8 mouse cellular contexts compared by ENCODE assay signal in the genomic region with DNA sequence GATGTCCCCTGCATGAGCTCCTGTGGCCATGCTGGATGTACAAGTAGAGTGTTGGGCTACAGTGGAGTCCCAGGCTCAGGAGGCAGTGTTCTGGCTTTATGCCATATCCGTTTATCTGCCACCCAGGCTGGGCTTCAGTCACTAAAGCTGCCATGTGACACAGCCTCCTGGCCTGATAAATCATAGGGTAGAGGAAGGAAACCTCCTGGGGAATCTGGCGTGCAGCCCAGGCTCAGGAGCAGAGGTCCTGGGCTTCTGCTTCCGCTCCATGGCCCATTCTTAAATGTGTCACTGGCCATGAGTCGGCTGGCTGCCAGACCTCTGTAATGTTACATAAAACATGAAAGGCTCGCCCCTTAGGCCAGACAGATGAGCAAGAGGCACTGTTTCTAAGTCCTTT. TPM values are rescaled to one million over a fixed set of nuclear protein-coding genes. Genes with fewer than 3 reads are reported as not detected.
DNase-seq lines count a peak whose midpoint lies in the region; ATAC-seq and TF ChIP-seq lines count a peak whose summit lies in the region.

No protein-coding gene starts in this region.

- H3K9ac ChIP-seq in limb, embryonic 15.5 days: no peak overlapping the region

- peak overlapping the region; percentile 67 for H3K27ac ChIP-seq in limb, embryonic 15.5 days
- peak overlapping the region; percentile 49 for H3K27ac ChIP-seq in olfactory bulb, adult 2 months (ENCODE audit: insufficient read depth, low read depth, low read length)

- 27% methylated on average over 5 of the region's 5 CpGs for WGBS in limb, embryonic 15.5 days
- WGBS in olfactory bulb, adult 2 months: 27% methylated on average over 5 of the region's 5 CpGs

- DNase-seq in embryo, embryonic 11 days: peak; percentile 13
- DNase-seq in embryo, embryonic 10 days (ENCODE audit: low spot score): no peak
- peak; percentile 90 for DNase-seq in cerebellum, adult 11 months
- DNase-seq in gastrocnemius, postnatal 4 days (ENCODE audit: low spot score in 2 of 2): peak; percentile 48 to 86
- DNase-seq in kidney, adult 11 months: peak; percentile 98
- peak; percentile 49 for DNase-seq in urinary bladder, adult 2 months (ENCODE audit: low spot score)

- no peak overlapping the region for H3K4me2 ChIP-seq in limb, embryonic 15.5 days

- no peaks in the 10 kb centered on the region for H3K27me3 ChIP-seq in limb, embryonic 15.5 days

- no peak for TF ChIP-seq CTCF in olfactory bulb, adult 2 months (IDR thresholded peaks at IDR 0.05; ENCODE audit: insufficient read depth, low read depth, low read length)

- no peak overlapping the region for H3K4me3 ChIP-seq in limb, embryonic 15.5 days
- H3K4me3 ChIP-seq in olfactory bulb, adult 2 months (ENCODE audit: insufficient read depth, low read depth, low read length): no peak overlapping the region

- no peaks in the 10 kb centered on the region for H3K36me3 ChIP-seq in limb, embryonic 15.5 days

- no peaks in the 10 kb centered on the region for H3K9me3 ChIP-seq in limb, embryonic 15.5 days

- peaks cover 37% of the 10 kb centered on the region for H3K4me1 ChIP-seq in limb, embryonic 15.5 days
- H3K4me1 ChIP-seq in olfactory bulb, adult 2 months (ENCODE audit: control insufficient read depth, insufficient read depth, low read length): peaks cover 28% of the 10 kb centered on the region

- TF ChIP-seq POLR2A in olfactory bulb, adult 2 months (IDR thresholded peaks at IDR 0.05; ENCODE audit: insufficient read depth, low read depth, low read length): no peak

- ATAC-seq in limb, embryonic 15.5 days (ENCODE audit: insufficient number of reproducible peaks, low FRiP score, low TSS enrichment, low read depth): 0 out of 2 replicates have a peak, but pooled peaks have one; percentile 33

RNA-seq across cellular contexts. Expression of a gene that starts 31.3 kb away (rescaled TPM):
- total RNA-seq in gastrocnemius, postnatal 4 days (2021): under 1 TPM in 1 of 2 experiments, not detected in 1; 0.26 TPM
- not detected in 2 replicates for polyA plus RNA-seq in limb, embryonic 15.5 days (2015; fragmentation: Nextera tagmentation; extraction: Ambion mirVana)
- polyA plus RNA-seq in olfactory bulb, adult 2 months (2012; ENCODE audit: insufficient read depth, insufficient read length, low replicate concordance, missing spikeins): not detected in 2 replicates
- polyA plus RNA-seq in urinary bladder, adult 2 months (2012; rRNA removed): 0.04 and 0.07 TPM in 2 replicates

RNA-seq across cellular contexts. Expression of a gene that starts 36.7 kb away (rescaled TPM):
- total RNA-seq in gastrocnemius, postnatal 4 days (2021): 100 to 1,000 TPM; 111 to 121 TPM
- 69.4 and 96.7 TPM in 2 replicates for polyA plus RNA-seq in limb, embryonic 15.5 days (2015; fragmentation: Nextera tagmentation; extraction: Ambion mirVana)
- not detected in 2 replicates for polyA plus RNA-seq in olfactory bulb, adult 2 months (2012; ENCODE audit: insufficient read depth, insufficient read length, low replicate concordance, missing spikeins)
- polyA plus RNA-seq in urinary bladder, adult 2 months (2012; rRNA removed): 265 and 305 TPM in 2 replicates
